Mouse (Mus musculus): Measurements from ENCODE around the gene Gsta1. TPM values are rescaled to one million over a fixed set of nuclear protein-coding genes. Genes with fewer than 3 reads are reported as not detected.
"Not testable (repeated sequence)": the region's sequence is repeated elsewhere in the genome, so short reads cannot be mapped to it uniquely, and the experiment has no call there.

Gsta1 gene
- total RNA-seq, 4 experiments from 2014 or later = 0.35 to 1.5 TPM; not detected in 2

DNA sequence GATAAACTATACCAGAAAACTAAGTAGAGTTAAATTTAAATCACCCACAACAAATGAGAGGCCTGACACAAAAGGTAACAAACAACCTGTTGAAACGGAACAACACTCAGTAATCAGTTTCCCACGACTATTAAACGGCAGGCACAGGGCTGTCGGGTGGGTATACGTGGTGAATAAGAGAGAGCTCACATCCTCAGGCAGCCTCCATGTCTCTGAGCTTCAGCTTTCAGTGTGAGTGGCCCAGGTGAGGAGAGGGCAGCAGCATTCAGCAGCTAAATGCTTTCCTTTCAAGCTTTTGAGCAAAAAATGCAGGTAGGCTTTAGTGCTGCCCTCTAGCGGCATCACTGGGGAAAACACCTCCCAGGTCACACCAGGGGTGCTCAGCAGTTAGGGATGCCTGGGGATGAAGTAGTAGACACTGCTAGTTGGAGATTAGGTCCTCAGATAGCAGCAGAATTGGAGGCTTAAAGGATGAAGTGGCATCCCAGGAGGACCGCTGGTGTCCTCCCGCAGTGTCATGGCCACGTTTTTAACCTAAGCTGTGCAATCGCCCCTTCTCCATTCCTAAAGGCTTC lies 2.8 kb downstream of the Gsta1 start:
- DNase-seq = not testable (repeated sequence)

GRCm38 (mm10) chr9:78255683-78256470 lies 25.4 kb downstream of the Gsta1 start:
- DNase-seq = peak; percentile 14

- not testable (repeated sequence) for DNase-seq
Measured at GRCm38 (mm10) chr9:78256914-78257313, 26.5 kb downstream of the Gsta1 start, which contains the start of gene Gm3776. Gm3776 (plus strand) TSS chr9:78257129.

GRCm38 (mm10) chr9:78259688-78260087 lies 29.2 kb downstream of the Gsta1 start:
- DNase-seq = peak; percentile 17

GRCm38 (mm10) chr9:78270945-78271344 lies 40.5 kb downstream of the Gsta1 start:
- DNase-seq = not testable (repeated sequence)

GRCm38 (mm10) chr9:78282002-78282711 lies 51.7 kb downstream of the Gsta1 start:
- peak; percentile 18 for DNase-seq

DNA sequence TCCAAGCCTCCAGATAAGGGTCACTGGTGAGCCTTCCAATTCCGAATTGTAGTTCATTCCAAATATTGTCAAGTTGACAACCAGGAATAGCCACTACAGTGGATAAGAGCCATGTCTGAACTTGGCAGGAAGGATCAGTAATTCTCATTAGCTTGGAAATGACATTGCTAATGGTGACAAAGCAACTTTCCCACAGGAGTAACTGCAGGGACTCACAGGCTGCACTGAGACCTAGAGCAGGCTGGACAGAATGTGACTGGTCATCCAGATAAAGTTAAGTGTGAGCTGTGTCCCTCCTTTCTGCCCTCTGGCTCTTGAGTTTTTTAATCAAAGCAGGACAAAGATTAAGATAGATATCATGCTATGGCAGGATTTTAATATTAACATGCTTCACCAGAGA lies 58.6 kb downstream of the Gsta1 start:
- not testable (repeated sequence) for DNase-seq

DNA sequence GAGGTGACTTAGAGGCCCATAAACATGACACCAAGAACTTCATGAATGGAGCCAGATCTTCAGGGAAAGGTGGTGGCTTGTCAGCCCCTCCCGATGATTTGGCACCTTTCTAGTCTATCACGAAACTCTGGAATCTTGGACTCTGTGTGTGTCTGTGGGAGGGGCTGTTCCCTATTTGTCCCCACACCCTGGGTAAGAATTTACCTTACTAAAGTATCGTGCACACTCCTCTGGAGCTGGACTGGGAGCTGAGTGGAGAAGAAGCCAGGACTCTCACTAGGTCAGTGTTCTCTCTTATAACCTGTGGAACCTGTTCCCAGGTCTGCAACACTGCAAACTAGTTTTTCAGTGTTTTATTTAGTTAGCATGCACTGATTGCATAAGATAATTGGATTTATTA lies 59.3 kb downstream of the Gsta1 start, which contains the start of gene Gm10639:
TSS of gene Gm10639 (plus strand) at position 201 of the 400 bp plus-strand sequence.
- DNase-seq = not testable (repeated sequence)

Other genes starting within 250 kb of the Gsta1 start
- not detected for gene Gcm1, start 178.7 kb upstream of the Gsta1 start, total RNA-seq (2022)
- 100 to 1,000 TPM in 2 of 4 experiments, 10 to 100 TPM in 2; 94.2 to 112 (median 99.9) TPM for gene Fbxo9, start 121.6 kb upstream of the Gsta1 start, total RNA-seq (2022)
- 10 to 100 TPM; 18.7 to 25.0 (median 22.4) TPM for gene Ick, start 121.5 kb upstream of the Gsta1 start, total RNA-seq (2022)
- 10 to 100 TPM; 42.5 to 72.4 (median 57.1) TPM for gene Gsta4, start 47.9 kb upstream of the Gsta1 start, total RNA-seq (2022)
- not detected for gene Gm3776, start 26.5 kb downstream of the Gsta1 start, total RNA-seq (2022)
- under 1 TPM in 1 of 4 experiments, not detected in 3; 0.46 TPM for gene Gm10639, start 59.3 kb downstream of the Gsta1 start, total RNA-seq (2022)
- not detected for gene Omt2a, start 84.1 kb downstream of the Gsta1 start, total RNA-seq (2022)
- gene Omt2b, start 96.9 kb downstream of the Gsta1 start, total RNA-seq (2022) = not detected
- 1 to 10 TPM in 2 of 4 experiments, not detected in 2; 6.1 to 7.5 TPM for gene Gsta2, start 125.1 kb downstream of the Gsta1 start, total RNA-seq (2022)
- not detected for gene Dppa5a, start 137.5 kb downstream of the Gsta1 start, total RNA-seq (2022)
- gene Ooep, start 148.1 kb downstream of the Gsta1 start, total RNA-seq (2022) = not detected
- gene Ddx43, start 165.1 kb downstream of the Gsta1 start, total RNA-seq (2022) = not detected
- under 1 TPM; 0.52 to 0.86 (median 0.72) TPM for gene Cgas, start 212.6 kb downstream of the Gsta1 start, total RNA-seq (2022)
- 10 to 100 TPM; 27.4 to 33.7 (median 30.5) TPM for gene Mto1, start 217.6 kb downstream of the Gsta1 start, total RNA-seq (2022)
- under 1 TPM in 1 of 4 experiments, not detected in 3; 0.32 TPM for gene Gm17324, start 218.1 kb downstream of the Gsta1 start, total RNA-seq (2022)